Mouse (Mus musculus) liver, adult (tissue): ENCODE data around the gene Sema4f.

ENCODE experiments used
- GATA4 ChIP-seq: IDR thresholded peaks from 2 replicates; pipeline ENCODE4 v1.6.1; 2014; ENCODE audit warnings: mild to moderate bottlenecking, low read length; ENCODE audit not compliant: insufficient replicate concordance

The Sema4f gene

GRCm38 (mm10) chr6:82897311-82897710 lies 42.3 kb downstream of the Sema4f start:
- TF ChIP-seq GATA4 = no peak

DNA sequence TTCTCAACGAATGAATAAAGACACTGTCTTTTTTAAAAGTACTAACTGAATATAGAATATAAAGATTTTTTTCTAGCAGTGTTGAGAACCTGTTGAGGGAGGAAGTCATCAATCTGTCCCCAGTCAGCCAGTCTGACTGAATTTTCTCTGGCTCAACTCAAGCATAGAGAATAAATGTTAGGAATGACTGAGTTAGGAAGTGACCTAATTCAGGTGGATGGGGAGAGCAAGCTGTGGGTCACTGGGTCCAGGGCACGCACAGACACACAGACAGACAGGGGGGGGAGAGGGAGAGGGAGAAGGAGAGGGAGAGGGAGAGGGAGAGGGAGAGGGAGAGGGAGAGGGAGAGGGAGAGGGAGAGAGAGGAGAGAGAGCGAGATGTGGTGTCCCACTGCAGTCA lies 46.2 kb downstream of the Sema4f start:
- TF ChIP-seq GATA4 = no peak

GRCm38 (mm10) chr6:82892540-82892939 lies 47.0 kb downstream of the Sema4f start:
- no peak for TF ChIP-seq GATA4

- no peak for TF ChIP-seq GATA4
Observed at GRCm38 (mm10) chr6:82891488-82891887, 48.1 kb downstream of the Sema4f start.

DNA sequence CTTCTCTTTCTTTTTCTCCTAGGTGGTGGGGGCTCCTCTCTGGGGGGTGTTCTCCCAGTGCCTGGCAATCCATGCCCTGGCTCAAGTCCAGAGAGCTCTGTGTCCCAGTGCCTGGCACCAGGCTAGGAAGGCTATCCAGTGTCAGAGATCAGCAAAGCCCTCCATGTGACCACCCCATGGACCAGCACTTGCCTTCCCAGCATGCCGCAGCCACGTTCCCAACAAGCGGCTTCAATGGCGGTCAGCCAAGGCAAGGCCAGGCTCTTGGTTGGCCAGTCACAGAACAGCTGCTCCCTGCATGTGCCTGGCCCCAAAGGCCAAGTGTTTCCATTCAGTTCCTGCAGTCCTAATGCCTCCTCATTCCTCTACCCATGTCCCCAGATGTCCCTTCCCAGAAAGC lies 53.2 kb downstream of the Sema4f start:
- TF ChIP-seq GATA4 = no peak

- no peak for TF ChIP-seq GATA4
Observed at GRCm38 (mm10) chr6:82885909-82886308, 53.7 kb downstream of the Sema4f start.

GRCm38 (mm10) chr6:82885441-82885840 lies 54.1 kb downstream of the Sema4f start:
- no peak for TF ChIP-seq GATA4

- no peak for TF ChIP-seq GATA4
Observed at GRCm38 (mm10) chr6:82884570-82884969, 55.0 kb downstream of the Sema4f start.

DNA sequence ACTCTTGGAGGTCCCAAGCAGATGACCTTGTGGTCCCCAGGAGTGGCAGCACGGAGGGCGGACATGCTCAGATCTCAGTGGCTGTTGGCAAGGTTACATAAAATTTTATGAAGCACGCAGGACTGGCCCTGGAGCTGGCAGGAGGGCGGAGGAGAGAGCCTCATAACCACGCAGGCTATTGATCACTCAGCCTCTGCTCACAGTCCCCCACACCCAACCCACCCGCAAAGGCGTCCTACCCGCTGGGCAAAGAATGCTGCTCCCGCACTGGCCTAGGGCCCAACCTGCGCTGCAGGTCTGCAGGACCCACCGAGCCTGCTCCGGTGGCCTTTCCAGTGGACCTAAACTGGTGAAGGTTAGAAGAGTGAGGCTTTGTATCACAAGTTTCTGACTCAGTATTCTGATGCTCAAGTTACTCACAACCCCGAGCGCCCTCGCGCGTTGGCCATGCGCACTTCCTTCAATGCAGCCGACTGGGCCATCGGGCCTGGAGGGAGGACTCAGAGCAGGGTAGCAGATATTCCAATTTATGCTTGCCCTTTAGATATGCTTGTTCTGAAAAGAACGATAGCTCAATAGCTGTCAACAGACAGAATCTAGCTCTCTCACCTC lies 58.0 kb downstream of the Sema4f start:
- no peak for TF ChIP-seq GATA4

GRCm38 (mm10) chr6:82880807-82881206 lies 58.8 kb downstream of the Sema4f start:
- TF ChIP-seq GATA4 = no peak

DNA sequence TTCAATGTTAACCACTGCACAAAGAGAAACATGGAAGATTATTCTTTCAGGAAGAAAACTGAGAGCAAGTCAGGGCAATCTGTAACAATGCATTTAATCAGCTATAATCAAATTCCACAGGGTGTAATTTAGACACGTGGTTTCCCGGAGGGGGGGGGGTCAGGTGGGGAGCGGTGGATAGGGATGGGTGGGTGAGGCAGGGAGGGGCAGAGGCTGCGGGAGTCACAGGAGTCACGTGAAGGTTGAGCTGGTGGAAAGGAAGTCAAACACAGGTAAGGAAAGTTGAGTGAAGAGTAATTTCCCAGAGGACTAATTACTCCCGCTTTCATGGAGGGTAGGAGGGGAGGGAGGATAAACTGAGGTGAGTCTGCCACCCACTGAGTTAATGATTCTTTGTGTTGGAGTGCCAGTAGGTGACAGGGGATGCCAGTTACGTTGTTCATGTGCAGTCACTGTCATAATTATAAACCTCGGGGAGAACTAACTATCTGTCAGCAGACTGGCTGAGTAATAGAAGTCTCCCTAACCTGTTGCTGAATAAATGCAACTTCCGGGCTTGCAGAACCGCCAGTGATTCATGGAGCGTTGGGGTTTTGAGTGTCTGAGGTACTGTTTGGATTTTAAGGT lies 60.0 kb downstream of the Sema4f start:
- TF ChIP-seq GATA4 = no peak

DNA sequence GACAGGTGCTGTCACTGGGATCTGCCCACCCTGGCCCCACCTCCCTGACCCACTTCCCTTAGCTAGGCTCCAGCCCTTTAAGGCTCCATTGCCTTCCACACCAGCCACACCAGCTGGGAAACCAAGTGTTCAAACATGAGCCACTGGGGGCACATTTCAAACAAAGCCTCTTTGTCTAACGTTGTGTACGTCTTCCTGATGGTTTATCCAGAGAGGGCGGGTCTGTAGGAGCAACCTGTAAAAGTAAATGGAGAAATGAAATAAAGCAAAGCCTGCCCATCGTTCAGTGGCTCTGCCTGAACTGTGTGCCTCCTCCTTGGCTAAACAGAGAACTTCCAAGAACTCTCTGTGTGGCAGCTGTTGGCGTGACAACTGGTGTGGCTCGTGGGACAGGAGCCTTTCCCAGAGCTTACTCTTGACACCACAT lies 64.0 kb downstream of the Sema4f start:
- no peak for TF ChIP-seq GATA4

GRCm38 (mm10) chr6:82872332-82872707 lies 67.2 kb downstream of the Sema4f start:
- no peak for TF ChIP-seq GATA4

- no peak for TF ChIP-seq GATA4
Observed at GRCm38 (mm10) chr6:82871632-82872331, 67.8 kb downstream of the Sema4f start.

GRCm38 (mm10) chr6:82868476-82868875 lies 71.1 kb downstream of the Sema4f start:
- no peak for TF ChIP-seq GATA4

DNA sequence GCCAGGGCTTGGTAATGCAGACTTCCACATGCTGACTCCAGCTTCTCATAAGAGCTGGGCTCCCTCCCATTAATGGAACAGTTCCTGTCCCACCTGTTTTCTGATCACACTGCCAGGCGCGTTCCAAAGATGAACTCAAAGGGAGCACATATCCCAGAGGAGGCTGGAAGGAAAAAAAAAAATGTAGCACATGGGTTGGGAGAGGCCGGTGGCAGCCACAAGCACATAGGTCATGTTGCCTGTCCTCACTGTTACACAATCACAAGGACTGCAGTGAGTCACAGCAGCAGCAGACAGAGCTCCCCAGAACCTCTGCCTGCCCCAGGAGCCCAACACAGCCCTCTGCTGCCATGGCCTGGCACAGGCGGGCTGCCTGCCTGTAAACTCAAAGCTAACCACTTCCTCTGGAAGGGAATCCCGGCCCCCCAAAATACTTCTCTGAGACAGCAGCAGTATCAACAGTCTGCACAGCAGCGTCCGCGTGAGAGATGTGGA lies 76.1 kb downstream of the Sema4f start:
- TF ChIP-seq GATA4 = no peak
